ENCODE assay signal across 8 mouse cellular contexts in the genomic region with DNA sequence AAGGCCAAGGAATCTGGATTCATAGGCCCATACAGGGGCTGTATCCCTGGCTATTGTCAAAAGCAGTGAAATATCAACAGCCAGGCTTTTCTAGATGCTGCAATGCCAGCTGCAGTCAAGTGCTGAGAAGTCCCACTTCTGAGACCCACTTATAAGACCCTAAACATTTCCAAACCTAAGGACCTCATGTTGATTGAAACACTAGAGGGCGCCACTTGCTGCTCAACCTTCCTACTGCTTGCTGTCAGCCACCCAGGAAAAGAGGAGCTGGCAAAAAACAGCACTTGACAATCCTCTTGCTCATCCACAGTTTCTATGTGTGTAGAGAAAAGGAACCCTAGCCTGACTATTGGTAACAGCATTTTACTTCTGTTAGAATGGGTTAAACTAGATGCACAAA.
A peak's percentile ranks its signal among the peaks of the same experiment; 100 is the strongest.
DNase-seq lines count a peak whose midpoint lies in the region; ATAC-seq and TF ChIP-seq lines count a peak whose summit lies in the region.

No protein-coding gene starts in this region.

- H3K4me3 ChIP-seq in heart, adult 2 months: no peak overlapping the region
- no peak overlapping the region for H3K4me3 ChIP-seq in midbrain, embryonic 10.5 days
- H3K4me3 ChIP-seq in midbrain, embryonic 15.5 days: no peak overlapping the region

- H3K27ac ChIP-seq in heart, adult 2 months: no peak overlapping the region
- H3K27ac ChIP-seq in midbrain, embryonic 10.5 days (replicated peaks): no peak overlapping the region
- no peak overlapping the region for H3K27ac ChIP-seq in midbrain, embryonic 15.5 days

- WGBS in heart, adult 2 months: 17% methylated on average over 1 of the region's 1 CpGs
- WGBS in midbrain, embryonic 10.5 days: 0% methylated on average over 1 of the region's 1 CpGs
- 0% methylated on average over 1 of the region's 1 CpGs for WGBS in midbrain, embryonic 15.5 days

- intact Hi-C loops in heart, adult 2 months (cut with DNase I): no loop called here

- no peak for DNase-seq in heart, adult 2 months
- no peak for DNase-seq in heart, adult 8-10 months (ENCODE audit: low spot score)
- DNase-seq in midbrain, embryonic 10.5 days (ENCODE audit: low spot score): peak; percentile 26
- DNase-seq in WW6 (ENCODE audit: low read depth, low spot score): peak; percentile 31
- DNase-seq in mesoderm, embryonic 11.5 days (ENCODE audit: low read depth, low spot score): peak; percentile 54
- DNase-seq in natural killer cell, adult 2 months (ENCODE audit: low spot score in 2 of 2): no peak
- no peak for DNase-seq in urinary bladder, adult 18-20 months (ENCODE audit: low spot score in 2 of 2)

- H3K36me3 ChIP-seq in heart, adult 2 months (ENCODE audit: control insufficient read depth, insufficient read depth, low read length): no peaks in the 10 kb centered on the region
- H3K36me3 ChIP-seq in midbrain, embryonic 10.5 days: no peaks in the 10 kb centered on the region
- no peaks in the 10 kb centered on the region for H3K36me3 ChIP-seq in midbrain, embryonic 15.5 days (replicated peaks)

- no peak overlapping the region for H3K4me2 ChIP-seq in midbrain, embryonic 15.5 days

- H3K9me3 ChIP-seq in midbrain, embryonic 10.5 days (replicated peaks): no peaks in the 10 kb centered on the region
- H3K9me3 ChIP-seq in midbrain, embryonic 15.5 days: no peaks in the 10 kb centered on the region

- TF ChIP-seq POLR2A in heart, adult 2 months (IDR thresholded peaks at IDR 0.05; ENCODE audit: insufficient read depth, low read depth, low read length): no peak

- TF ChIP-seq CTCF in heart, adult 2 months (IDR thresholded peaks at IDR 0.05): peak; percentile 38

- H3K27me3 ChIP-seq in heart, adult 2 months (ENCODE audit: control insufficient read depth, insufficient read depth, low read length): no peaks in the 10 kb centered on the region
- no peaks in the 10 kb centered on the region for H3K27me3 ChIP-seq in midbrain, embryonic 10.5 days (ENCODE audit: low read depth, poor library complexity, severe bottlenecking)
- no peaks in the 10 kb centered on the region for H3K27me3 ChIP-seq in midbrain, embryonic 15.5 days (replicated peaks)

- no peak for ATAC-seq in midbrain, embryonic 15.5 days (replicated peaks)

- no peaks in the 10 kb centered on the region for H3K4me1 ChIP-seq in heart, adult 2 months (ENCODE audit: control insufficient read depth, insufficient read depth, low read length)
- H3K4me1 ChIP-seq in midbrain, embryonic 10.5 days: no peaks in the 10 kb centered on the region
- no peaks in the 10 kb centered on the region for H3K4me1 ChIP-seq in midbrain, embryonic 15.5 days

- TF ChIP-seq EP300 in heart, adult 2 months (IDR thresholded peaks at IDR 0.05; ENCODE audit: insufficient read depth, low read depth, low read length): no peak

- H3K9ac ChIP-seq in heart, adult 2 months (ENCODE audit: low read depth, low read length): no peak overlapping the region
- H3K9ac ChIP-seq in midbrain, embryonic 15.5 days: no peak overlapping the region

- no peaks in the 10 kb centered on the region for H3K79me2 ChIP-seq in heart, adult 2 months (replicated peaks; ENCODE audit: control insufficient read depth, insufficient read depth, low read length)

Comparison
In these comparisons a context has a peak if more than half of its experiments do, and no peak if none do; other contexts are left out.
1. DNase-seq: peak in midbrain, embryonic 10.5 days (single experiment), WW6 (single experiment) and mesoderm, embryonic 11.5 days (single experiment); none in heart, adult 2 months (0 of 2), heart, adult 8-10 months (single experiment), natural killer cell, adult 2 months (0 of 2) and urinary bladder, adult 18-20 months (0 of 2).